Mouse (Mus musculus) liver, postnatal 0 days (tissue): ENCODE data around the gene Cacna2d2. TPM values are rescaled to one million over a fixed set of nuclear protein-coding genes. Genes with fewer than 3 reads are reported as not detected.
A peak's percentile ranks its signal among the peaks of the same experiment; 100 is the strongest.

Experiments
- ATAC-seq: fragments of 200-750 bp; cut with Nextera tagmentation; 2 replicates; pipeline ENCODE4 v1.8.0; 2017; ENCODE audit warnings: mild to moderate bottlenecking, moderate library complexity
- DNase-seq: peaks from one replicate; pipeline ENCODE4 v3.0.0-alpha.2; 2016
- H3K27ac ChIP-seq: fragments of 300-500 bp; sonication (generic); 2 replicates; pipeline ENCODE4 v1.5.1; 2014; ENCODE audit warnings: antibody characterized with exemption, moderate library complexity, mild to moderate bottlenecking, low read depth
- H3K27me3 ChIP-seq: fragments of 300-500 bp; sonication (generic); 2 replicates; pipeline ENCODE4 v1.6.1; 2014; ENCODE audit warnings: low read length, control low read depth, mixed read lengths; ENCODE audit not compliant: insufficient read depth
- H3K36me3 ChIP-seq: fragments of 300-500 bp; sonication (generic); replicated peaks from 2 replicates; pipeline ENCODE4 v1.6.1; 2014; ENCODE audit warnings: mild to moderate bottlenecking, control low read depth, low read length, moderate library complexity, mixed read lengths; ENCODE audit not compliant: insufficient read depth
- H3K4me1 ChIP-seq: fragments of 300-500 bp; sonication (generic); 2 replicates; pipeline ENCODE4 v1.6.1; 2014; ENCODE audit warnings: antibody characterized with exemption, mild to moderate bottlenecking, control low read depth; ENCODE audit not compliant: insufficient read depth
- H3K4me2 ChIP-seq: fragments of 300-500 bp; sonication (generic); 2 replicates; pipeline ENCODE4 v1.6.1; 2014; ENCODE audit warnings: low read depth, mild to moderate bottlenecking, low read length, moderate library complexity, mixed read lengths
- H3K4me3 ChIP-seq: fragments of 300-500 bp; sonication (generic); 2 replicates; pipeline ENCODE4 v1.5.1; 2014; ENCODE audit warnings: low read depth, low read length
- H3K9ac ChIP-seq: fragments of 300-500 bp; sonication (generic); replicated peaks from 2 replicates; pipeline ENCODE4 v1.6.1; 2014; ENCODE audit warnings: mild to moderate bottlenecking, moderate library complexity
- H3K9me3 ChIP-seq: fragments of 300-500 bp; sonication (generic); 2 replicates; pipeline ENCODE4 v1.6.1; 2016; ENCODE audit warnings: mild to moderate bottlenecking, control low read depth, low read length, mixed read lengths
- CTCF ChIP-seq: sonication (generic); IDR thresholded peaks from 2 replicates; pipeline ENCODE4 v1.5.1; 2016; ENCODE audit warnings: antibody characterized with exemption, low read depth
- EP300 ChIP-seq: IDR thresholded peaks from 2 replicates; pipeline ENCODE4 v1.6.1; 2016; ENCODE audit warnings: antibody characterized with exemption, low read depth, mild to moderate bottlenecking
- WGBS: fragments of 180-500 bp; shearing (Covaris S2); extraction: QIAGEN DNeasy Blood & Tissue Kit; methylation state at CpG from one replicate; pipeline ENCODE4 v1.1.7; 2014; ENCODE audit not compliant: insufficient replicate concordance; 5-methylcytosine and 5-hydroxymethylcytosine counted together
- polyA plus RNA-seq: library from polyadenylated mRNA; unstranded; fragments of >200 nt; fragmentation: Nextera tagmentation; extraction: Ambion mirVana; gene quantifications from 2 replicates; pipeline ENCODE4 v1.2.1, GENCODE M21; 2015

Cacna2d2 gene
- polyA plus RNA-seq, 1 experiment from 2014 or later = not detected

GRCm38 (mm10) chr9:107504662-107505537, 105.5 kb downstream of the Cacna2d2 start:
- Histone ChIP-seq H3K36me3 (no peaks in the 10 kb centered on the region), H3K9ac (no peak overlapping the region), H3K27ac (no peak overlapping the region), H3K4me3 (no peak overlapping the region), H3K9me3 (no peaks in the 10 kb centered on the region), H3K27me3 (no peaks in the 10 kb centered on the region), H3K4me1 (no peaks in the 10 kb centered on the region), H3K4me2 (no peak overlapping the region)
- no peak for ATAC-seq
- WGBS = 77% methylated on average over 19 of the region's 19 CpGs
- TF ChIP-seq EP300 (no peak), CTCF (no peak)
- no peak for DNase-seq

GRCm38 (mm10) chr9:107508266-107508665, 108.9 kb downstream of the Cacna2d2 start:
- no peak for TF ChIP-seq EP300
- no peak for TF ChIP-seq CTCF
- 52% methylated on average over 10 of the region's 10 CpGs for WGBS
- H3K4me1 ChIP-seq = no peaks in the 10 kb centered on the region
- no peak overlapping the region for H3K4me2 ChIP-seq
- H3K27ac ChIP-seq = no peak overlapping the region
- no peak overlapping the region for H3K4me3 ChIP-seq
- H3K36me3 ChIP-seq = no peaks in the 10 kb centered on the region
- H3K9me3 ChIP-seq = no peaks in the 10 kb centered on the region
- DNase-seq (no peak), ATAC-seq (no peak)
- H3K27me3 ChIP-seq = no peaks in the 10 kb centered on the region
- no peak overlapping the region for H3K9ac ChIP-seq

GRCm38 (mm10) chr9:107510384-107511100, 111.1 kb downstream of the Cacna2d2 start:
- DNase-seq (no peak), ATAC-seq (no peak)
- no peak for TF ChIP-seq EP300
- TF ChIP-seq CTCF = no peak
- WGBS = 79% methylated on average over 14 of the region's 14 CpGs
- no peak overlapping the region for H3K27ac ChIP-seq
- H3K9ac ChIP-seq = no peak overlapping the region
- H3K36me3 ChIP-seq = no peaks in the 10 kb centered on the region
- no peak overlapping the region for H3K4me2 ChIP-seq
- no peak overlapping the region for H3K4me3 ChIP-seq
- no peaks in the 10 kb centered on the region for H3K27me3 ChIP-seq
- H3K9me3 ChIP-seq = no peaks in the 10 kb centered on the region
- H3K4me1 ChIP-seq = no peaks in the 10 kb centered on the region

DNA sequence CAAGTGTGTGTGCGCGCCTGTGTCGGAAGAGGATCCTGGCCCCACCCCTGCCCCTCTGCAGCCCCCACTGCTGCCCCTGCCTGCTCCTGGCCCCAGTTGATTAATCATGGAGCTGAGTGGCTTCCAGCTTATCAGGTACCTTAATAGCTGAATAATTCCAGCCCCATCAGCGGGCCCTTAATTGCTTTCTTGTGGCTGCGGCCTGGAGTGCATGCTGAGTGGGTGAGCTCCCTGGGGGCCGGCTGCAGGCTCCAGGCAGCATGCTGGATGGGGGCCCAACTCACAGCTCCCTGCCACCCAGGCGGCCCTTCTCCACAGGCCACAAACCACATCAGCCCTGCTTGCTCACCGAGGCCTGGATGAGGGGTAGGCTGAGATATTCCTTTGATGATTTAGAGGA, 112.0 kb downstream of the Cacna2d2 start:
- DNase-seq = no peak
- Histone ChIP-seq H3K4me2 (no peak overlapping the region), H3K4me1 (no peaks in the 10 kb centered on the region), H3K4me3 (no peak overlapping the region), H3K36me3 (no peaks in the 10 kb centered on the region), H3K27me3 (no peaks in the 10 kb centered on the region), H3K9ac (no peak overlapping the region), H3K9me3 (no peaks in the 10 kb centered on the region), H3K27ac (no peak overlapping the region)
- WGBS = 68% methylated on average over 8 of the region's 8 CpGs
- no peak for ATAC-seq
- TF ChIP-seq EP300 (no peak), CTCF (no peak)

DNA sequence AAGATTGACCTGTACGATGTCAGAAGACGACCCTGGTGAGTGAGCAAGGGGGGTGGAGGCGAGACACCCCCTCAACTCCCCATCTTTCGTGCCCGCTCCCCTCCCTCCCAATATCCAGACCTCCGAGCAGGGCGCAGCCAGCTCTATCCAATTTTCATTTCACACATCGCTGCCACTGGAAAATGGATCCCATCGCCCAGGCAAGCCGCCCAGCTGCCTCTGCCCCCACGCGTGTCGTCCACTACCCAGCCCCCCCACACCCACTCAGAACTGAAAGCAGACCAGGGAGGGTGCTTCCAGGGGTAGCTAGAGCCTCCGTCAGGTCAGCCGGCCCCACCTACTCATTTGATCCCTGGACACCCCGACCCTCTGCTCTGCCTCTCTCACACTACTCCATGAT, 112.9 kb downstream of the Cacna2d2 start:
- Histone ChIP-seq H3K4me2 (no peak overlapping the region), H3K9me3 (no peaks in the 10 kb centered on the region), H3K27me3 (no peaks in the 10 kb centered on the region), H3K36me3 (no peaks in the 10 kb centered on the region), H3K9ac (no peak overlapping the region), H3K4me1 (no peaks in the 10 kb centered on the region), H3K27ac (no peak overlapping the region), H3K4me3 (no peak overlapping the region)
- 76% methylated on average over 16 of the region's 16 CpGs for WGBS
- ATAC-seq = no peak
- no peak for DNase-seq
- TF ChIP-seq EP300 = no peak
- TF ChIP-seq CTCF = no peak

GRCm38 (mm10) chr9:107514303-107514955, 115.0 kb downstream of the Cacna2d2 start:
- DNase-seq (peak; percentile 89), ATAC-seq (peak; percentile 44)
- no peak for TF ChIP-seq EP300
- TF ChIP-seq CTCF = peak; percentile 100
- H3K9ac ChIP-seq = no peak overlapping the region
- 21% methylated on average over 14 of the region's 14 CpGs for WGBS
- H3K4me1 ChIP-seq = no peaks in the 10 kb centered on the region
- no peak overlapping the region for H3K4me3 ChIP-seq
- H3K27ac ChIP-seq = no peak overlapping the region
- H3K4me2 ChIP-seq = no peak overlapping the region
- no peaks in the 10 kb centered on the region for H3K9me3 ChIP-seq
- H3K27me3 ChIP-seq = no peaks in the 10 kb centered on the region
- no peaks in the 10 kb centered on the region for H3K36me3 ChIP-seq
